Mouse (Mus musculus) ES-E14 (cell line): ENCODE results near the gene Tfrc.

ENCODE experiments used
- HCFC1 ChIP-seq: IDR thresholded peaks from 2 replicates; pipeline ENCODE4 v1.6.1; 2012; ENCODE audit warnings: low read length, inconsistent platforms, borderline replicate concordance; ENCODE audit not compliant: insufficient read depth
- MAFK ChIP-seq: IDR thresholded peaks from 2 replicates; pipeline ENCODE4 v1.6.1; 2014; ENCODE audit warnings: mild to moderate bottlenecking, low read depth, low read length, inconsistent platforms; ENCODE audit not compliant: insufficient read depth

DNA sequence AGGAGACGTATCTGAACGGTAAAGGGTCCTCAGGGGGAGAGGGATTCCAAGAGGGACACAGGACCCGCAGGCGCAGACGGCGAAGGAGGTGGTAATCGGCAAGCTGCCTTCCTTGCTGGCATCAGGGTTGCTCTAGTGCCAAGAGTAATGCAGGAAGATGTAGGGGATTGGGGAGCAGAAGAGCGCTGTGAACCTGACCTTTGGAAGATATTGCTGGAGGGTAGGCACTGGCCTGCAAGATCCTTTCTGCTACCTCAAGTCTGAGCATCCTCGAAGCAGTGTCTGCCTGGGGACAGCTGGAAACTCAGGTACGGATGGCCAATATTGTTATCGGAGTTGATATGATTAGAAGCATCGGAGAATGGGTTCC lies 36.1 kb downstream of the Tfrc start:
- TF ChIP-seq HCFC1 (no peak), MAFK (no peak)
